Mouse (Mus musculus) neural tube, embryonic 12.5 days (tissue): Measurements from ENCODE around the gene Mrpl20. TPM values are rescaled to one million over a fixed set of nuclear protein-coding genes. Genes with fewer than 3 reads are reported as not detected.
A peak's percentile ranks its signal among the peaks of the same experiment; 100 is the strongest.

ENCODE experiments used
- ATAC-seq: fragments of 200-750 bp; cut with Nextera tagmentation; 2 replicates; pipeline ENCODE4 v1.8.0; 2017; ENCODE audit warnings: low read depth, mild to moderate bottlenecking, moderate TSS enrichment, moderate library complexity; ENCODE audit not compliant: low FRiP score
- H3K27ac ChIP-seq: fragments of 300-500 bp; sonication (generic); 2 replicates; pipeline ENCODE4 v1.5.1; 2016
- H3K27me3 ChIP-seq: fragments of 300-500 bp; sonication (generic); replicated peaks from 2 replicates; pipeline ENCODE4 v1.6.1; 2016; ENCODE audit warnings: mild to moderate bottlenecking
- H3K36me3 ChIP-seq: fragments of 300-500 bp; sonication (generic); 2 replicates; pipeline ENCODE4 v1.6.1; 2016; ENCODE audit warnings: mild to moderate bottlenecking
- H3K4me1 ChIP-seq: fragments of 300-500 bp; sonication (generic); 2 replicates; pipeline ENCODE4 v1.6.1; 2016
- H3K4me2 ChIP-seq: fragments of 300-500 bp; sonication (generic); replicated peaks from 2 replicates; pipeline ENCODE4 v1.6.1; 2016; ENCODE audit warnings: mild to moderate bottlenecking
- H3K4me3 ChIP-seq: fragments of 300-500 bp; sonication (generic); 2 replicates; pipeline ENCODE4 v1.5.1; 2016
- H3K9ac ChIP-seq: fragments of 300-500 bp; sonication (generic); 2 replicates; pipeline ENCODE4 v1.6.1; 2016; ENCODE audit warnings: mild to moderate bottlenecking
- H3K9me3 ChIP-seq: fragments of 300-500 bp; sonication (generic); 2 replicates; pipeline ENCODE4 v1.6.1; 2016; ENCODE audit warnings: mild to moderate bottlenecking
- WGBS: fragments of 180-500 bp; shearing (Covaris S2); methylation state at CpG from one replicate; pipeline ENCODE4 v1.1.7; 2016; 5-methylcytosine and 5-hydroxymethylcytosine counted together
- polyA plus RNA-seq: library from polyadenylated mRNA; unstranded; fragments of >200 nt; fragmentation: Nextera tagmentation; extraction: Ambion mirVana; gene quantifications from 2 replicates; pipeline ENCODE4 v1.2.1, GENCODE M21; 2016

The Mrpl20 gene
- polyA plus RNA-seq, 1 experiment from 2014 or later: 226 TPM

- WGBS: 39% methylated on average over 5 of the region's 5 CpGs
- no peak overlapping the region for H3K27ac ChIP-seq
- no peaks in the 10 kb centered on the region for H3K36me3 ChIP-seq
- H3K4me1 ChIP-seq: peaks cover 21% of the 10 kb centered on the region
- no peak for ATAC-seq
- H3K4me3 ChIP-seq: peak overlapping the region; percentile 31
- H3K9ac ChIP-seq: 0 out of 2 replicates have a peak overlapping the region, but pooled peaks have one; percentile 10
- H3K27me3 ChIP-seq: peaks cover 26% of the 10 kb centered on the region
- H3K4me2 ChIP-seq: peak overlapping the region; percentile 67
- H3K9me3 ChIP-seq: no peaks in the 10 kb centered on the region
Observed at GRCm38 (mm10) chr4:155773335-155774078, 29.2 kb upstream of the Mrpl20 start.

GRCm38 (mm10) chr4:155774280-155774754 lies 28.4 kb upstream of the Mrpl20 start, which contains the start of gene Vwa1:
Gene Vwa1, minus strand, starts transcription at chr4:155774698.
- Histone ChIP-seq H3K4me1 (peaks cover 21% of the 10 kb centered on the region), H3K9ac (peak within 1 kb of the TSS; percentile 45; the same call in 1 of the 2 replicates), H3K36me3 (no peaks in the 10 kb centered on the region), H3K27ac (no peak within 1 kb of the TSS), H3K27me3 (peaks cover 26% of the 10 kb centered on the region), H3K4me2 (peak within 1 kb of the TSS; percentile 67), H3K9me3 (no peaks in the 10 kb centered on the region), H3K4me3 (peak within 1 kb of the TSS; percentile 31)
- WGBS: 1% methylated on average over 35 of the region's 35 CpGs
- peak; percentile 48 for ATAC-seq

GRCm38 (mm10) chr4:155774971-155775740 lies 27.5 kb upstream of the Mrpl20 start:
- peaks cover 26% of the 10 kb centered on the region for H3K27me3 ChIP-seq
- peak overlapping the region; percentile 67 for H3K4me2 ChIP-seq
- H3K4me3 ChIP-seq: no peak overlapping the region
- WGBS: 61% methylated on average over 9 of the region's 9 CpGs
- peaks cover 21% of the 10 kb centered on the region for H3K4me1 ChIP-seq
- 0 out of 2 replicates have a peak overlapping the region, but pooled peaks have one; percentile 45 for H3K9ac ChIP-seq
- ATAC-seq: no peak
- no peaks in the 10 kb centered on the region for H3K36me3 ChIP-seq
- no peaks in the 10 kb centered on the region for H3K9me3 ChIP-seq
- H3K27ac ChIP-seq: no peak overlapping the region

- Histone ChIP-seq H3K27me3 (peaks cover 26% of the 10 kb centered on the region), H3K36me3 (no peaks in the 10 kb centered on the region), H3K4me1 (peaks cover 15% of the 10 kb centered on the region), H3K9ac (no peak overlapping the region), H3K4me3 (no peak overlapping the region), H3K4me2 (no peak overlapping the region), H3K9me3 (no peaks in the 10 kb centered on the region), H3K27ac (no peak overlapping the region)
- ATAC-seq: no peak
- WGBS: 77% methylated on average over 3 of the region's 3 CpGs
Observed at GRCm38 (mm10) chr4:155775855-155776254, 26.8 kb upstream of the Mrpl20 start.

GRCm38 (mm10) chr4:155776704-155777335 lies 25.9 kb upstream of the Mrpl20 start:
- WGBS: 36% methylated on average over 2 of the region's 2 CpGs
- peaks cover 17% of the 10 kb centered on the region for H3K4me1 ChIP-seq

DNA sequence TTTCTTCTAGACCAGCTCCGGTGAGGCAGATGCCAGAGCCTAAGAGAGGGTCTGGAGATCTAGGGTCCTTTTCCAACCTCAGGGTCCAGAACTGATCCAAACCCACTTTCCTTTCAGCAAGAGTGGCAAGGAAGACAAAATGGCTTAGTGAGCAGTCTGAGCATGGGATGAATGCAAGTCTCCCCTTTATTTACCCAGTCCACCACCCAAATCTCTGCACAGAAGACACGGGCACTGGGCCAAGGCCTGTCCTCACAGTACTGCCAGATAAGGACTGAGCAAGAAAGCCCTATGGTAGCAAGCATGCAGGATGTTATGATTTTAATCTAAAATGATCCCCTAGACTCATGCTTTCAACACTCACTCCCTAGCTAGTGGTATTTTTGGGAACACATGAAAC lies 24.9 kb upstream of the Mrpl20 start:
- H3K9ac ChIP-seq: no peak overlapping the region
- peaks cover 17% of the 10 kb centered on the region for H3K27me3 ChIP-seq
- H3K9me3 ChIP-seq: no peaks in the 10 kb centered on the region
- ATAC-seq: no peak
- H3K4me1 ChIP-seq: peaks cover 17% of the 10 kb centered on the region
- H3K27ac ChIP-seq: no peak overlapping the region
- H3K36me3 ChIP-seq: no peaks in the 10 kb centered on the region
- 91% methylated on average over 2 of the region's 2 CpGs for WGBS
- H3K4me2 ChIP-seq: no peak overlapping the region
- H3K4me3 ChIP-seq: no peak overlapping the region

More at GRCm38 (mm10) chr4:155776704-155777335, 25.9 kb upstream of the Mrpl20 start:
- Histone ChIP-seq H3K36me3 (no peaks in the 10 kb centered on the region), H3K4me3 (no peak overlapping the region), H3K9ac (no peak overlapping the region), H3K27me3 (peaks cover 23% of the 10 kb centered on the region), H3K4me2 (no peak overlapping the region), H3K9me3 (no peaks in the 10 kb centered on the region), H3K27ac (no peak overlapping the region)
- ATAC-seq: no peak

- H3K27me3 ChIP-seq: no peaks in the 10 kb centered on the region; the same call in 1 of the 2 replicates
- no peak overlapping the region for H3K9ac ChIP-seq
- H3K4me3 ChIP-seq: no peak overlapping the region
- 82% methylated on average over 4 of the region's 4 CpGs for WGBS
- peaks cover 14% of the 10 kb centered on the region for H3K4me1 ChIP-seq
- H3K36me3 ChIP-seq: no peaks in the 10 kb centered on the region
- ATAC-seq: no peak
- no peaks in the 10 kb centered on the region for H3K9me3 ChIP-seq
- H3K27ac ChIP-seq: no peak overlapping the region
- H3K4me2 ChIP-seq: no peak overlapping the region
Observed at GRCm38 (mm10) chr4:155779498-155779897, 23.2 kb upstream of the Mrpl20 start.

DNA sequence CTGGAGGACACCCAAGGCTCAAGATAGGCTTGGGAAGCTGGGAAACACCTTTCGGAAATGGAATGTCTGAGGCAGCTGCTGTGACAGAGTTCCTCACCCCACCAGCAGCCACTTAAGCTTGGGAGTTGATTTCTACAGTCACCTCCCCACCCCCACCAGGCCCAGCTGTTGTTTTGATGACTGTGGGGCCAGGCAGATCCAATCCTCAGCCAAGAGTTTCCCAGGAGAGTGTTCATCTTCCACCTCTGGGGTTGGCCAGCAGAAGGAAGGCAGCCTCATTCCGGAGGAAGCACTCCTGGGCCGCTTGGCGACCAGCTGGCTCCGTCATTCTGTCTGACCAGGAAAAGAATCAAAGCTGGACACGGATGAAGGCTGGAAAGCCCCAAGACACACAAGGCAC lies 21.8 kb upstream of the Mrpl20 start:
- H3K36me3 ChIP-seq: no peaks in the 10 kb centered on the region
- H3K4me3 ChIP-seq: no peak overlapping the region
- no peaks in the 10 kb centered on the region for H3K9me3 ChIP-seq
- ATAC-seq: no peak
- H3K4me1 ChIP-seq: peaks cover 18% of the 10 kb centered on the region
- WGBS: 43% methylated on average over 6 of the region's 6 CpGs
- H3K9ac ChIP-seq: peak overlapping the region; percentile 21; the same call in 1 of the 2 replicates
- no peak overlapping the region for H3K4me2 ChIP-seq
- H3K27ac ChIP-seq: no peak overlapping the region
- no peaks in the 10 kb centered on the region for H3K27me3 ChIP-seq

GRCm38 (mm10) chr4:155783486-155784080 lies 19.1 kb upstream of the Mrpl20 start:
- 44% methylated on average over 16 of the region's 16 CpGs for WGBS
- Histone ChIP-seq H3K36me3 (no peaks in the 10 kb centered on the region), H3K9me3 (no peaks in the 10 kb centered on the region), H3K27ac (no peak overlapping the region), H3K4me2 (peak overlapping the region; percentile 69), H3K4me1 (peaks cover 13% of the 10 kb centered on the region), H3K9ac (peak overlapping the region; percentile 78), H3K27me3 (no peaks in the 10 kb centered on the region), H3K4me3 (peak overlapping the region; percentile 56)
- no peak; the same call in 1 of the 2 replicates for ATAC-seq

GRCm38 (mm10) chr4:155784081-155784701 lies 18.5 kb upstream of the Mrpl20 start:
- WGBS: under 1% methylated on average over 52 of the region's 52 CpGs
- H3K27me3 ChIP-seq: no peaks in the 10 kb centered on the region
- no peaks in the 10 kb centered on the region for H3K36me3 ChIP-seq
- peak overlapping the region; percentile 56 for H3K4me3 ChIP-seq
- H3K4me2 ChIP-seq: peak overlapping the region; percentile 69
- no peaks in the 10 kb centered on the region for H3K9me3 ChIP-seq
- peak overlapping the region; percentile 44; the same call in 1 of the 2 replicates for H3K27ac ChIP-seq
- peaks cover 13% of the 10 kb centered on the region for H3K4me1 ChIP-seq
- ATAC-seq: peak; percentile 89
- H3K9ac ChIP-seq: peak overlapping the region; percentile 78

- H3K9ac ChIP-seq: no peak overlapping the region
- peak overlapping the region; percentile 69; the same call in 1 of the 2 replicates for H3K4me2 ChIP-seq
Observed at GRCm38 (mm10) chr4:155785246-155785645, 17.4 kb upstream of the Mrpl20 start.

More at GRCm38 (mm10) chr4:155785246-155785645, 17.4 kb upstream of the Mrpl20 start:
- no peaks in the 10 kb centered on the region for H3K27me3 ChIP-seq
- 84% methylated on average over 10 of the region's 10 CpGs for WGBS
- no peak overlapping the region for H3K27ac ChIP-seq
- no peaks in the 10 kb centered on the region for H3K9me3 ChIP-seq
- no peak for ATAC-seq
- H3K36me3 ChIP-seq: no peaks in the 10 kb centered on the region
- H3K4me3 ChIP-seq: no peak overlapping the region
- peaks cover 13% of the 10 kb centered on the region for H3K4me1 ChIP-seq
